Mouse (Mus musculus) layer of hippocampus, adult 2 months (tissue): ENCODE results near the gene Cd200. TPM values are rescaled to one million over a fixed set of nuclear protein-coding genes. Genes with fewer than 3 reads are reported as not detected.
A peak's percentile ranks its signal among the peaks of the same experiment; 100 is the strongest.

ENCODE experiments used
- DNase-seq, 2 experiments: peaks; one replicate each; pipeline ENCODE4 v3.0.0; 2022; ENCODE audit warnings: low spot score in 2 of 2
- H3K27ac ChIP-seq: fragments of 200-600 bp; 2 replicates; pipeline ENCODE4 v1.8.1; 2022
- H3K4me3 ChIP-seq: fragments of 200-600 bp; 2 replicates; pipeline ENCODE4 v1.8.1; 2022; ENCODE audit warnings: mild to moderate bottlenecking
- CTCF ChIP-seq: fragments of 200-600 bp; conservative IDR thresholded peaks from 2 replicates; pipeline ENCODE4 v1.8.1; 2022; ENCODE audit warnings: antibody characterized with exemption, mild to moderate bottlenecking, moderate library complexity
- total RNA-seq, 2 experiments: library from RNA; stranded (reverse); gene quantifications; 2 replicates each; pipeline ENCODE4 v1.2.3; 2021

Cd200 gene
- total RNA-seq, 2 experiments from 2014 or later: 75.7 to 76.2 TPM

- DNase-seq: no peak
- TF ChIP-seq CTCF: no peak
- Histone ChIP-seq H3K4me3 (no peak overlapping the region), H3K27ac (no peak overlapping the region)
These were observed 61.9 kb downstream of the Cd200 start for GRCm38 (mm10) chr16:45346930-45347387.

DNA sequence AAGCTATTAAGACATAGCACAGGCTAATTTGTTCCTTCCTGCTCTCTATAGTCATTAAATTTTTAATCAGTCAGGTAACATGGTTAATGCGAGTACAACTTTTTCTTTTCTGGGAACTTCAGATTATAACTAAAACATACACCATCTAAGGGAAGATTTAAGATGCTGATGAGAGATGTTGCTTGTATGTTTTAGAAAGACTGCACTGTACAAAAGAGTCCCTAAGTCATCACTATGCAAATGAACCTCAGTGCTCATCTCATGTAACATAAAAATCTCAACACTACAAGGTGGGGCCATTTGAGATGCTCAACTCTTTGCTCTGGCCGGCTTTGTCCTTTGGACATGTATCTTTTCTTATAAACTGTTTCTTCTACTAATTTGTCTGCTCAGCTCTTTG is 62.5 kb downstream of the Cd200 start:
- Histone ChIP-seq H3K27ac (no peak overlapping the region), H3K4me3 (no peak overlapping the region)
- DNase-seq: no peak
- no peak for TF ChIP-seq CTCF

GRCm38 (mm10) chr16:45344879-45345278 is 64.0 kb downstream of the Cd200 start:
- H3K27ac ChIP-seq: no peak overlapping the region
- H3K4me3 ChIP-seq: no peak overlapping the region
- DNase-seq: no peak
- TF ChIP-seq CTCF: no peak

- TF ChIP-seq CTCF: no peak
- Histone ChIP-seq H3K4me3 (no peak overlapping the region), H3K27ac (no peak overlapping the region)
- DNase-seq: no peak
These were observed 72.4 kb downstream of the Cd200 start for GRCm38 (mm10) chr16:45336478-45336877.

DNA sequence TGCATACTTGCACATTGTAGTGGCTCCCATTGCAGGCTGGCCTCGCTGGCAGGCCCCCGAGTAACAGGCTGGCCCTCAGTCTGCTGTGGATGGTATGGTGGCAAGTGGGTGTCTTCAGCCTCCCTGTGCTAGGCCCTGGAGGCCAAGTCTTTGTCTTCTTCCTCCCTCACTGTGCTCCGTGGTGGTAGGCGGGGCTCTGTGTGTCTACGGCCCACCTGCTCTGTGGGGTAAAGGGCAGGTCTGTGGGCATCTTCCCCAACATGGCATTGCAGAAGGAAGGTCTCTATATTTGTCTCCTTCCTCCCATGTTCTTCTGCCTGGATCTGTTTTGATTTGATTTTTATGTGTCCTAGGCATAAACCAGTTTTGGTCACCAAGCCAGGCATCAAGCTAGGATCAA is 74.0 kb downstream of the Cd200 start:
- no peak for TF ChIP-seq CTCF
- H3K27ac ChIP-seq: no peak overlapping the region
- no peak overlapping the region for H3K4me3 ChIP-seq
- no peak for DNase-seq

DNA sequence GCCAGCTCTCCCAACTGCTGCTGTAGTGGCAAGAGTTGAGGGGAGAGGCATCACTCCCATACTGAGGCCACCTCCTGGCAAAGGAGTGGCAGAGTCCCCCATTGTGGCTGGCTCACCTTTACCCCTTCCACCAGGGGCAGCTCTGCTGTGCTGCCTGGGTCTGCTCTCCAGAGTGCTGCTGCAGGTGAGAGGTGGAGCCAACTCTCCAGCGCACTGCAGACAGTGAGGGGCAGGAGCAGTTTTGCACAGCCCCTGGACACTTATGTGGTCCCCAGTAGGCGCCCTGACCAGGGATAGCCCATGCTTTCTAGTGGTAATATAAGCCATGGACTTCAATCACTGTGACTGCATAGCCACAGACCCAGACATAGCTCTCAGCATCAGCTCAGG is 74.5 kb downstream of the Cd200 start:
- DNase-seq: no peak
- no peak for TF ChIP-seq CTCF
- Histone ChIP-seq H3K27ac (no peak overlapping the region), H3K4me3 (no peak overlapping the region)

GRCm38 (mm10) chr16:45333678-45334375 is 75.0 kb downstream of the Cd200 start:
- TF ChIP-seq CTCF: no peak
- no peak for DNase-seq
- no peak overlapping the region for H3K4me3 ChIP-seq
- H3K27ac ChIP-seq: no peak overlapping the region

- Histone ChIP-seq H3K4me3 (no peak overlapping the region), H3K27ac (0 out of 2 replicates have a peak overlapping the region, but pooled peaks have one; percentile 28)
- TF ChIP-seq CTCF: no peak
- DNase-seq: no peak
These were observed 76.3 kb downstream of the Cd200 start for GRCm38 (mm10) chr16:45332591-45332990.

Other genes with a start within 250 kb of the Cd200 start
- gene Btla, start 184.7 kb downstream of the Cd200 start, total RNA-seq: under 1 TPM; 0.27 to 0.59 TPM
- gene Gm609, start 83.9 kb upstream of the Cd200 start, total RNA-seq: under 1 TPM; 0.17 to 0.31 TPM
- not detected for gene Gm17783, start 123.0 kb upstream of the Cd200 start, total RNA-seq
- not detected for gene Slc9c1, start 126.3 kb upstream of the Cd200 start, total RNA-seq
- gene Gcsam, start 201.3 kb upstream of the Cd200 start, total RNA-seq: not detected
- gene BC016579, start 245.0 kb upstream of the Cd200 start, total RNA-seq: under 1 TPM in 1 of 2 experiments, not detected in 1; 0.15 TPM